Mouse (Mus musculus) intestine, embryonic 16.5 days (tissue): ENCODE data around the gene Bex2. TPM values are rescaled to one million over a fixed set of nuclear protein-coding genes. Genes with fewer than 3 reads are reported as not detected.
"Not testable (repeated sequence)": the region's sequence is repeated elsewhere in the genome, so short reads cannot be mapped to it uniquely, and the experiment has no call there.

Experiments
- ATAC-seq: fragments of 200-750 bp; cut with Nextera tagmentation; 2 replicates; pipeline ENCODE4 v1.8.0; 2017; ENCODE audit warnings: moderate TSS enrichment, moderate library complexity
- H3K27ac ChIP-seq: fragments of 300-500 bp; sonication (generic); 2 replicates; pipeline ENCODE4 v1.5.1; 2014; ENCODE audit warnings: mild to moderate bottlenecking, low read length
- H3K27me3 ChIP-seq: fragments of 300-500 bp; sonication (generic); replicated peaks from 2 replicates; pipeline ENCODE4 v1.6.1; 2014; ENCODE audit warnings: low read length, control low read depth, mixed read lengths; ENCODE audit not compliant: control insufficient read depth, insufficient read depth
- H3K36me3 ChIP-seq: fragments of 300-500 bp; sonication (generic); 2 replicates; pipeline ENCODE4 v1.6.1; 2014; ENCODE audit warnings: low read length, control low read depth; ENCODE audit not compliant: control insufficient read depth, insufficient read depth
- H3K4me1 ChIP-seq: fragments of 300-500 bp; sonication (generic); 2 replicates; pipeline ENCODE4 v1.6.1; 2014; ENCODE audit warnings: low read length, control low read depth, mixed read lengths; ENCODE audit not compliant: control insufficient read depth, insufficient read depth
- H3K4me2 ChIP-seq: fragments of 300-500 bp; sonication (generic); 2 replicates; pipeline ENCODE4 v1.6.1; 2014; ENCODE audit warnings: low read depth, low read length, control low read depth
- H3K4me3 ChIP-seq: fragments of 300-500 bp; sonication (generic); 2 replicates; pipeline ENCODE4 v1.5.1; 2014; ENCODE audit warnings: mild to moderate bottlenecking, low read length
- H3K9ac ChIP-seq: fragments of 300-500 bp; sonication (generic); 2 replicates; pipeline ENCODE4 v1.6.1; 2014; ENCODE audit warnings: low read depth, low read length
- H3K9me3 ChIP-seq: fragments of 300-500 bp; sonication (generic); 2 replicates; pipeline ENCODE4 v1.6.1; 2016; ENCODE audit warnings: low read length, control low read depth; ENCODE audit not compliant: control insufficient read depth
- WGBS: fragments of 180-500 bp; shearing (Covaris S2); extraction: QIAGEN DNeasy Blood & Tissue Kit; methylation state at CpG from one replicate; pipeline ENCODE4 v1.1.7; 2014; 5-methylcytosine and 5-hydroxymethylcytosine counted together
- polyA plus RNA-seq: library from polyadenylated mRNA; unstranded; fragments of >200 nt; fragmentation: Nextera tagmentation; extraction: Ambion mirVana; gene quantifications from 2 replicates; pipeline ENCODE4 v1.2.1, GENCODE M21; 2015

Bex2 gene
- polyA plus RNA-seq: 106 and 108 TPM in 2 replicates

GRCm38 (mm10) chrX:136068020-136068419 lies at the start of gene Bex2:
Bex2 (minus strand) TSS chrX:136068236.
- peak; percentile 99 for ATAC-seq

GRCm38 (mm10) chrX:136115419-136115961 lies 47.5 kb upstream of the Bex2 start:
- Histone ChIP-seq H3K27ac (no peak overlapping the region), H3K9me3 (no peaks in the 10 kb centered on the region), H3K27me3 (no peaks in the 10 kb centered on the region), H3K4me3 (peak overlapping the region; percentile 45), H3K9ac (peak overlapping the region; percentile 48; the same call in 1 of the 2 replicates), H3K4me1 (no peaks in the 10 kb centered on the region), H3K36me3 (no peaks in the 10 kb centered on the region), H3K4me2 (peak overlapping the region; percentile 52)
- WGBS: 20% methylated on average over 23 of the region's 23 CpGs
- peak; percentile 82 for ATAC-seq

More at GRCm38 (mm10) chrX:136068020-136068419, at the start of gene Bex2:
- H3K27ac ChIP-seq, H3K4me1 ChIP-seq, H3K9me3 ChIP-seq, H3K9ac ChIP-seq, H3K36me3 ChIP-seq, H3K27me3 ChIP-seq: not testable (repeated sequence)
- peak within 1 kb of the TSS; percentile 32 for H3K4me3 ChIP-seq
- no CpG with 5 or more reads among the region's 32 CpGs for WGBS
- peak within 1 kb of the TSS; percentile 33; the same call in 1 of the 2 replicates for H3K4me2 ChIP-seq

- H3K36me3 ChIP-seq: no peaks in the 10 kb centered on the region
- no peaks in the 10 kb centered on the region for H3K27me3 ChIP-seq
- no peak overlapping the region for H3K9ac ChIP-seq
- ATAC-seq: no peak
- no peak overlapping the region for H3K27ac ChIP-seq
- H3K4me2 ChIP-seq: peak overlapping the region; percentile 52; the same call in 1 of the 2 replicates
- 34% methylated on average over 4 of the region's 4 CpGs for WGBS
- no peaks in the 10 kb centered on the region for H3K4me1 ChIP-seq
- no peak overlapping the region for H3K4me3 ChIP-seq
- H3K9me3 ChIP-seq: no peaks in the 10 kb centered on the region
Observed at GRCm38 (mm10) chrX:136115015-136115414, 47.0 kb upstream of the Bex2 start.

DNA sequence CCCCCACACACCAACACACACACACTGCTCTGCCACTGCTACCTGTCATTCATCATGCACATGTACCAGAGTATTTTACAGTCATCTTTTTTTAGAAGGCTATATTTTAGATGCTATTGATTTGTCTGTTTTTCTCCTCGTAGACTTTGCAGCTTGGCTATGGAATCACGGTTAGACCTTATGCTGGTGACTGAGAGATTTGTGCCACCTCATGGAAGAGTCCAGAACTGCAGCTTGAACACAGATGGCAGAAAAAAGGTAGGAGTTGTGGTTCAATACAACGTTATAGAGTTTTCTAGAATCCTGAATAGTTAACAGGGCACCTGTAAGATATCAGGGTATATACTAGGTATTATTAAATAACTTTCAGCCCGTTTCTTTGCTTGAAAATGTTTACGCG lies 39.9 kb upstream of the Bex2 start:
- no peak overlapping the region for H3K4me3 ChIP-seq
- no peak for ATAC-seq
- H3K27me3 ChIP-seq: no peaks in the 10 kb centered on the region
- 41% methylated on average over 6 of the region's 6 CpGs for WGBS
- H3K27ac ChIP-seq: no peak overlapping the region
- no peak overlapping the region for H3K4me2 ChIP-seq
- no peaks in the 10 kb centered on the region for H3K36me3 ChIP-seq
- H3K9ac ChIP-seq: no peak overlapping the region
- H3K4me1 ChIP-seq: no peaks in the 10 kb centered on the region
- no peaks in the 10 kb centered on the region for H3K9me3 ChIP-seq

- Histone ChIP-seq H3K27ac (no peak overlapping the region), H3K9ac (no peak overlapping the region), H3K9me3 (no peaks in the 10 kb centered on the region), H3K4me3 (no peak overlapping the region), H3K4me1 (no peaks in the 10 kb centered on the region), H3K36me3 (no peaks in the 10 kb centered on the region), H3K4me2 (no peak overlapping the region), H3K27me3 (no peaks in the 10 kb centered on the region)
- WGBS: 65% methylated on average over 3 of the region's 3 CpGs
- ATAC-seq: no peak
Observed at GRCm38 (mm10) chrX:136104724-136105088, 36.7 kb upstream of the Bex2 start.

GRCm38 (mm10) chrX:136104046-136104723 lies 36.1 kb upstream of the Bex2 start:
- Histone ChIP-seq H3K27ac (no peak overlapping the region), H3K9me3 (no peaks in the 10 kb centered on the region), H3K36me3 (no peaks in the 10 kb centered on the region), H3K9ac (no peak overlapping the region), H3K4me1 (no peaks in the 10 kb centered on the region), H3K27me3 (no peaks in the 10 kb centered on the region), H3K4me2 (no peak overlapping the region), H3K4me3 (no peak overlapping the region)
- 70% methylated on average over 4 of the region's 4 CpGs for WGBS
- no peak for ATAC-seq

DNA sequence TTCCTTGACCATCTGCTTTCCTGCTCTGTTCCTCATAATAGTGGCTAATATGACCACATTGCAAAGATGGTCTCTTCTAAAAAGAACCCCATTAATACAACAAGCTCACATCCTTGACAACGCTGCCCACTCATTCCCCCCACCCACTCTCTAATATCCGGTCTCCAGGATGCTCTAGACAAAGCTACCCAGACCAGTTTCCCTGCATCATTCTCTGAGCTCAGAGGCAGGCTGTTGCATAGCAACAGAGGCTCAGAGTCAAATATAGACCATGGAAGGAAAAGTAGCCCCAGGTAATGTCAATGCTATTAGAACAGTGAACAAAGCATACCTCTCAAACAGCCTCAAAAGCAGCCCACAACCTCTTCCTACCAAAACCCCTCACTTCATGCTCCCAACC lies 26.4 kb upstream of the Bex2 start:
- Histone ChIP-seq H3K27ac (no peak overlapping the region), H3K36me3 (no peaks in the 10 kb centered on the region), H3K4me3 (no peak overlapping the region), H3K9me3 (no peaks in the 10 kb centered on the region), H3K27me3 (no peaks in the 10 kb centered on the region), H3K4me1 (no peaks in the 10 kb centered on the region), H3K9ac (no peak overlapping the region), H3K4me2 (no peak overlapping the region)
- WGBS: 46% methylated on average over 2 of the region's 2 CpGs
- ATAC-seq: no peak

- no peaks in the 10 kb centered on the region for H3K9me3 ChIP-seq
- ATAC-seq: peak; percentile 74
- H3K27ac ChIP-seq: no peak overlapping the region
- H3K4me2 ChIP-seq: no peak overlapping the region
- H3K27me3 ChIP-seq: no peaks in the 10 kb centered on the region
- H3K9ac ChIP-seq: no peak overlapping the region
- no peaks in the 10 kb centered on the region for H3K36me3 ChIP-seq
- H3K4me3 ChIP-seq: no peak overlapping the region
- WGBS: 21% methylated on average over 2 of the region's 2 CpGs
- no peaks in the 10 kb centered on the region for H3K4me1 ChIP-seq
Observed at GRCm38 (mm10) chrX:136092497-136093279, 24.7 kb upstream of the Bex2 start.

DNA sequence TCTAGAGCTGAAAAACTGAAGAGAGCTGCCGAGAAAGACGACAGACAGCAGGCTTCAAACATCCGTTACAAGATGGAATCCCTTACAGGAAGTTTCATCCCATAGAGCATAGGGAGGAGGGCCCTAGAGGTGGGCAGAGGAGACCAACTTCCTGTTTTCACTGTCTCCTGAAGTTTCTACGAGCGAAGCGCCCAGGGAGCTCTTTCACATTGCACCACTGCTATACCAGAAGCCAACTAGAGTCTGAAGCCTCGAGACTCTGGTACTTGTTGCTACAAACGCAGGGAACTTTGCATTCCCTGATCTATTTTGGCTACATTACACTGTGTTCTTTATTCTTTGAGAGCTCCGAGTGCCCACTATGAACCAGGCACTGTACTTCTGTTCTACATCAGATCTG lies 17.1 kb upstream of the Bex2 start, which contains the start of gene Nxf3:
Gene Nxf3, minus strand, starts transcription at position 101 of the 400 bp plus-strand sequence.
- Histone ChIP-seq H3K36me3 (no peaks in the 10 kb centered on the region), H3K4me3 (no peak within 1 kb of the TSS)

More for the DNA sequence above, 17.1 kb upstream of the Bex2 start, which contains the start of gene Nxf3:
- no peak for ATAC-seq
- WGBS: 77% methylated on average over 9 of the region's 9 CpGs
- Histone ChIP-seq H3K4me2 (no peak within 1 kb of the TSS), H3K9ac (no peak within 1 kb of the TSS), H3K4me1 (no peaks in the 10 kb centered on the region), H3K9me3 (no peaks in the 10 kb centered on the region), H3K27ac (no peak within 1 kb of the TSS), H3K27me3 (no peaks in the 10 kb centered on the region)
